Mouse (Mus musculus) c-Kit-positive CD71-negative TER-119-negative erythroid progenitor cells, embryonic 14.5 days (primary cell): ENCODE results near the gene Prickle3.
"Not testable (repeated sequence)": the region's sequence is repeated elsewhere in the genome, so short reads cannot be mapped to it uniquely, and the experiment has no call there.

Source experiments
- DNase-seq: peaks from one replicate; pipeline ENCODE4 v3.0.0-alpha.2; 2013; ENCODE audit warnings: low read depth

Gene Prickle3

DNA sequence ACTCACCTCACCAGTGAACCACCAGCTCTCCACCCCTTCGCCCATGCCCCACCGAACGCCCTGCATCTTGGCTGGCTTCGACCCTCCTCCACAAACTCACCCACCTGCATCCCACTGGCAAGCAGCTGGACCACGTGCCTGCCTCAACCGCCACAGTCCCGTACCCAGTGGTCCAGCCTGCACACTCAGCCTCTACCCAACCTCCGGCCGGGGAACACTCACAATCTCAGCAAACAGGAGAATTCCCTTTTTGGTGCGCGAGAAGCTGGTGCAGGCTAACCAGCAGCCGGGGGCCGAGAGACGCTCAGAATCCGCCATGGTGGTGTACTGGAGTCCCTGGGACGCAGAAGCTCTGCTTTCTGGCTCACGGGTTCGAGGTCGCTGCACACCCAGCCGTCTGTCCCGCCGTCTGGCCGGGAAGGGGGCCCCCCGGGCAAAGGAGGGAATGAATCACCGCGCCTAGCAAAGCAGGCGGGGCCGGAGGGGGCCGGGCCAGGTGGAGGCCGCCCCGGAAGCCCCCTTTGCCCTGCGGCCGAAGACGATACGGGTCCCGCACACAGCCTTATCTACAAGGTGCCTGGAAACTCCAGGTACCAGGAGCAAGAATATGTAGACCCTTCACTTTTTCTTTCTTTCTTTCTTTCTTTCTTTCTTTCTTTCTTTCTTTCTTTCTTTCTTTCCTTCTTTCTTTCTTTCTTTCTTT, 14.0 kb downstream of the Prickle3 start, which contains the start of gene Plp2:
Gene Plp2 (minus strand): TSS at position 470 of the 703 bp plus-strand sequence.
- no peak for DNase-seq

DNA sequence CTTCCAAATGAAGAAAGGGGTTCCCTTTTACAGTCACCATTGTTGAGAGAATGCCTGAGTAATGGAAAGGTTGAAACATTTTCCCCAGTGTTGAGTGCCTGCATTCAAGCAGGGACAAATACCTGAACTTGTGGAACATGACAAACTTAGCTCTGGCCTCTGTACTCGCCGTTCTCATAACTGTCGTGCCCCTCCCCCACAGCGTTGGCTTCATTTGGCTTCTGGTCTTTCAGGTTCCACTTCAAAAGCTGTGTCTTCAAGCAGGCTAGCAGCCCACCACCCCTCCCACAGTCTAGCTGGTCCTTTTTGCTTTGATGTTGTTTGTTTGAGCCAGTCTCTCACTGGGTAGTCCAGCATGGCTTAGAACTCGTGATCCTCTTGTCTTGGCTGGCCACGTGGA, 15.7 kb downstream of the Prickle3 start:
- no peak for DNase-seq

DNA sequence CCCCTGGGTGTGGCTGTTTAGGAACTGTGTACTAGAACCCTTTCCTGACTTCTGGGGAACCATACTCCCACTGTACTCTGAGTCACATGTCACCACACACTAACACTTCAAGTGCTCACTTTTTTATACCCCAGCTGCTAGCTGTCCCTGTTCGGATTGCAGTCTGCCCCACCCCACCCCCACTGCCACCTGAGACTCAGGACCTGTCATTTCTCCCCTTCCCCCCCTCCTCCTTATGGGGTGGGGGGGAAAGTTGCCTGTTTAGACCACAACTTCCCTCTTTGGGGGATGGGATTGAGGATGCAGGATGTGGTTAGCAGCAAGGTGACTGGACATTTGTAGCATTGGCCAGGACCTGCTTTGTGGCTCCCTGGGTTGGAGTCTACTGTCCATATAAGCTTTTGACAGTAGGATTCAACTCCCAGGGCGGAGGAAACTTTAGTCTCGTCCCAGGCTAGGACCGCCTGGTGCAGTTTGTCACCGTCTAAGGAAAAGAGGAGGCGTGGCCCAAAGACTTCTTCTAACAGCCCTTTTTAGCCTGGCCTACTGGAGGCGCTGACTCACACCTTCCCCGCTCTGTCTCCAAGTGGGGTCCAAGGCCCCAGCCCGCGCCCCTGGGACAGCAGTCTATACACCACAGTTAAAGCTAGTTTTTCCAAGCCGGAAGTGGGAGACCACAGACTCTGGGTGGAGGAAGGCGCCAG, 16.7 kb downstream of the Prickle3 start:
- DNase-seq: no peak

DNA sequence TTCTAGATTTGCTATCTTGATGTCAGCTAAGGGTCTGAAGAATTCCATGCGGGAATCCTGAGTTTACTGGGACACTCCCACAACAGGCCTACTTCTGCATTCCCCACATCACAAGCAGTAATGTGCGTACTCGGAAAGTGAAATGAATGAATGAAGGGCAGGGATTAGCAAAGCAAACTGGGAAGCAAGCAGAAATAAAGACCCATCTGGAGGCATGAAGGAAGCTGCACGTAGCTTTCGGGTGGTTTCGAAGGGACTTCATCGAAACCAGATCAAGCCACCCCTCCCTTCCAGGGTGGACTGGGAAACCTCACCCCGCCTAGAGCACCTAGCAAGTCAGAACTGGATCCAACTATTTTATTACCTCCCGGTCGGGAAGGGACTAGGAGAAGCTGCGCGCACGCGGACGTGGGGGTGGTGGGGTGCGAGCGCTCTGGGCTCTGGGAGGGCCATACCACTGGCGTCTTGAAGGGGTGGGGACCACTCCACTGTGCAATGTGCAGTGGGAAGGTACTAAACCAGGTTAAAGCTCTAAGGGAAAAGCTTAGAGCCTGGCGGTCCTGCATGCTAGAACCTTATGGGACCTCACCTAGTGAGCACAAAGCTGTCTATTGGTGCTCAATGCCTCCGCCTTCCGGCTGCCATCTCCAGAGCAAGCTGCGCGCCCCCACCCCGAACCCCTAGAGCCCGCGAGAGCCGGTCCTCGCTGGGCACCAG, 17.4 kb downstream of the Prickle3 start:
- DNase-seq: no peak

DNA sequence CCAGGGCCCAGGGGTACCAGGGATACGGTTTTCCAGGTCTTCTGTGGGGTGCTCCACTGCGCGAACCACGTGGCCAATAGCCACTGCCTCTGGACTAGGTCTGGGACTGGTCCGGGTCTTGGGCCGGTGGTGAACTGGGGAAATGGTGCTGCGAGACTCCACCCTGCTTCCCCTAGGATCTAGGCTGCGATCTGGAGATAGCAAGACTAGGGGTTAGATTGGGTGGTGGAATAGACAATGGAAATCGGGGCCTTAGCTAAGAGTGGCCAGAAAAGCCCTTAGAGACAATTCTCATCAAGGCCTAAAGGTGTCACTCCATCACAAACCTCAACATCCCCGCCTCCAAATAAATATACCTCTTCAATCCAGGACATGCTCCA, 17.9 kb downstream of the Prickle3 start:
- DNase-seq: no peak

- DNase-seq: no peak
These were observed 21.9 kb downstream of the Prickle3 start for GRCm38 (mm10) chrX:7678986-7679385.

DNA sequence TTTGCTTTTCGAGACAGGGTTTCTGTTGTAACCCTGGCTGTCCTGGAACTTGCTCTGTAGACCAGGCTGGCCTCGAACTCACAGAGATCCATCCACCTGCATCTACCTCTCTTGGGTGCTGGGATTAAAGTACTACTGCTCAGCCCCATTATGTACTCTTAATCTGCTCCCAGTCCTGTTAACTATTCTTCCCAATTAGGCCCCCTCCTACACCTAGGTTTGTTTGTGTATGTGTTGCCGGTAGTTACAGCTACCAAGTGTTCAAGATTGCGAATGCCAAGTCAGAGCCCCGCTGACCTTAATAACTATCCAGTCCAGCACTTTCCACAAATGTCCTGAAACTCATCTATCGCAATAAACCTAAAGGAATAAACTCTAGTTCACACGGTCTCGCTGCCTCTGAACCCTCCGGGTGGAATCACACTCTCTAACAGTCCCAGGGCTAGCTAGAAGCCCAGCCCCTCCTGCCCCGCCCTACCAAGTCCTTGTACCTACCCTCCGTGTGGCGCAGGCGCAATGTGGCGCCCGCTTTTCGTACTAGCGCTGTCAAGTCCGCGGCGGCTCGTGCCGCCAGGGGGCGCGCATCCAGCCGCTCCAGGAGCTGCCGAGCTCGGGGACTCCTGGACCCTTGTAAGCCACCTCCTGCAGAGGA, 22.5 kb downstream of the Prickle3 start:
- peak; percentile 75 for DNase-seq

DNA sequence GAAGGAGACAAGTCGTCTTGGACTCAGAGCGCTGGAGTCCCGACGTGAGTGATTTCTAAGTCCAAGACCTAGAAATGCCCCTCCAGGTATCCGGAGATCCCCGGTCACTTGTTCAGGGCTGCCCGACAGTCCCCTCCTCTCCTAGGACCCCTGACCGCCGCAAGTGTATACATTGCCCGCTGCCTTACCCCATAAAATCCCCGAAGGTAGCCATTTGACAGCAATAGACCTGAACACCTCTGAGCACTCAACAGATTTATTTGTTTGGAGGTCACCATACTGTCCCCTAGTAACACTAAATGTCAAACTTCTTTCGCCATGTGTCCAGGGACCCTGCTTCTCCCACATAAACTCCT, 23.0 kb downstream of the Prickle3 start:
- DNase-seq: no peak

DNA sequence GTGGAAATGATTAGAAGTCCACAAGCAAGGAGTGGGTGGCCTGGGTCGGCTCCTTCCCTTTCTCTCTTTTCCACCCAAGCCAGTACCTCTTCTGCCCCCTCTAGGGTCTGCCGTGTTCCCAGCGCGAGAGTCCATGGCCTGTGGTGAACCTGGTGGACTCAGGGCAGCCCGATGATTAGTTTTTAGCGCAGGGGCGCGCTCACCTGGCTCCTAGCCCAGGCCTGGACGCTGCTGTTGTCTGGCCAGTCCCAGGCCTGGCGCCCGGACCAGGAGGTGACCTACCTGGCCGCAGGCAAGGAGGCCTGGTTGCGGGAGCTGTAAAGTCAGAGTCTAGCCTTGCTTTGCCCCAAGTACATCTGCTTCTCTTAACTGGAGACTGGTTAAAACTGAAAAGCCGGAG, 23.8 kb downstream of the Prickle3 start, which contains the start of gene Magix:
Gene Magix (minus strand): TSS at position 388 of the 400 bp plus-strand sequence.
- DNase-seq: no peak

- DNase-seq: no peak
These were observed 31.3 kb downstream of the Prickle3 start for GRCm38 (mm10) chrX:7688321-7688720.

GRCm38 (mm10) chrX:7690486-7690885, 33.4 kb downstream of the Prickle3 start:
- DNase-seq: no peak

DNA sequence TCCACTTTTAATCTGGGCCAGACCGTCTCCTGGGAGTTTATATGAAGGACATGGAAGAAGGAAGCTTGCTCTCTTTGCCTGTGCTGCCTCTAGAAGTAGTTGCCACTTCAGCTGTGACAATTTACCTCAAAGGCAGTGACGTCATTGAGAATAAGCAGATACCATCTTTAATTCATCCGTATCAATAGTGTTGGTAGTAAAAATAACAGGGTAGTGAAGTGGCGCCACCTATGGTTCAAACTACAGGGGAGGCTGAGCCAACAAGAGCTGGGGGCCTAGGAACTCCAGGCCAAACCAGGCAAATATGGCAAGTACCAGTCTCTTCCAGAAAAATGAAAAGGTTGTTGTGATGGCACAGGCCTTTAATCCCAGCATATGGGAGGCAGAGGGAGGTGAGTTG, 35.8 kb downstream of the Prickle3 start:
- no peak for DNase-seq

DNA sequence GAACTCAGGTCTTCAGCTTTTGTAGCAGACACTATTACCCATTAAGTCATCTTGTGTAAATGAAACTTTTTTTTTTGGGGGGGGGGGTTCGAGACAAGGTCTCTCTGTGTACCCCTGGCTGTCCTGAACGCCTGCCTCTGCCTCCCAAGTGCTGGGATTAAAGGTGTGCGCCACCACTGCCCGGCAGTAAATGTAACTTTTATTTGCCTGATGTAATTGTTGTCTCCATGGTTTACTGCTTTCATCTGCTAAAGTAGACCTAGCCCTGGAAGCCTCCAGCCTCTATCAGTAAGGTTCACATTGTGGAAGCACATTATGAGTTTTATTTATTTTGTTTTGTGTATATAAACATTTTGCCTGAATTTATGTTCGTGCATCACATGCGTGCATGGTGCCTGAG, 39.5 kb downstream of the Prickle3 start:
- no peak for DNase-seq

- peak; percentile 66 for DNase-seq
These were observed 39.9 kb downstream of the Prickle3 start, which contains the start of gene Gpkow for GRCm38 (mm10) chrX:7696954-7697381. Gene Gpkow (plus strand): TSS chrX:7697131.

DNA sequence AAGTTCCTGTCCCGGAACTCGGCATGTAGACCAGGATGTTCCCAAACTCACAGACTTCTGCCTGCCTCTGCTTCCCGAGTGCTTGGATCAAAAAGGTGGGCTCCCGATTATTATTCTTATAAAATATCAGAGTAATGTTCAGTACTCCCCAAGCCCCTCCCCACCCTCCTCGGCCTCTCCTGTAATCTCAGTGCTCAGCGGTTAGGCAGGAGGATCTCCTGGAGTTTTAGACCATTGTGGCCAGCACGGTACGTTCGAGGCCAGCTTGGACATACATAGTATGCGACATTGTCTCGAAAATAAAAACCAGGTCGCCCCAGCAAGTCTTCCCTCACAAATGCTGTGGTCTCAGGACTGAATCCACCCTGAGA, 56.7 kb downstream of the Prickle3 start:
- not testable (repeated sequence) for DNase-seq

- DNase-seq: peak; percentile 84
These were observed 57.3 kb downstream of the Prickle3 start, which contains the start of gene Wdr45 for GRCm38 (mm10) chrX:7714135-7714899. Gene Wdr45 (plus strand): TSS chrX:7714333.

DNA sequence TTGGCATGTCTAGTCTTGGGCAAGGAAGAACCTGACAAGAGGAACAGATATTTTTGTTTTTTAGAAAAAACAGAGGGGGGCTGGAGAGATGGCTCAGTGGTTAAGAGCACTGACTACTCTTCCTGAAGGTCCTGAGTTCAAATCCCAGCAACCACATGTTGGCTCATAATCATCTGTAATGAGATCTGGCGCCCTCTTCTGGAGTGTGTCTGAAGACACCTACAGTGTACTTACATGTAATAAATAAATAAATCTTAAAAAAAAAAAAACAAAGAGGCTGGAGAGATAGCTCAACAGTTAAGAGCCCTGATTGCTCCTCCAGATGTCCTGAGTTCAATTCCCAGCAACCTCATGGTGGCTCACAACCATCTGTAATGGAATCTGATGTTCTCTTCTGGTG, 59.0 kb downstream of the Prickle3 start:
- DNase-seq: not testable (repeated sequence)
